Mouse (Mus musculus): ENCODE data around the gene Lcat. TPM values are rescaled to one million over a fixed set of nuclear protein-coding genes. Genes with fewer than 3 reads are reported as not detected.

Gene Lcat
- polyA plus RNA-seq, 1 experiment from 2014 or later, result 7.9 TPM

DNA sequence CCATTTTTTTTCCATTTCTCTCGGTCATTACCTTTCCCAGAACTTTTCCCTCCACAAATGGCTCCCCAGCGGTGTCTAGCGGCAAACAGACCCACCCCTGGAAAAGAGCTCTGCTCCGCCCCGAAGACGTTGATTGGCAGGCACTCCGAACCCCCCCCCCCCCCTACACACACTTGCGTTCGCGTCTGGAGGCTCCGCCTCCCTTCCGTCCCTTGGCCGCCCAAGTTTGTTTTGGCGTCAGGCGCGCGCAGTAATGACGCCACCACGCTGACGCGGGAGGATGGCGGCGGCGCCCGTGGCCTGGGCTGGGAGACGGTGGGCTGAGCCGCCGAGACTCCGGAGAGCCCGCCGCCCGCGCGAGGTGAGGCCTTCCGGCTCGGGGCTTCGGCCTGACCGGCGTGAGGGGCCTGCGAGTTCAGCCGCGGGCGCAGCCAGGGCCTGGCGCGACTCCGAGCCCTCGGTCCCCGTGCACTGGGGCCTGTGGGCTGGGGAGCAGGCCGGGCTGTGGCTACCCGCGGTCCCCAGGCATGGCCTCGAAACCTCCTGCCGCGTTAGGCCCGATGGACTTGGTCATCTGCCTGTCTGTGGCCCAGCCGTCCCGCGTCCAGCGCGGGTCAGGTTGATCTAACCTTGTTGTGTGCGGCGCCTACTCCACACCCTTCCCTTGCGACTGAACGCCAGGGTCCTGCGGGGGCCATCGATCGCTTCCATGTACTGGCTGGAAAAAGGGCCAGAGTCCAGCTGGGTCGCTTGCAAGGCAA is 42.8 kb downstream of the Lcat start, which contains the start of gene Pskh1:
Gene Pskh1, plus strand, starts transcription at position 262 of the 761 bp plus-strand sequence.
- no peaks in the 10 kb centered on the region for H3K36me3 ChIP-seq
- DNase-seq (ENCODE audit: low spot score), result peak; percentile 97
- H3K9me3 ChIP-seq, result no peaks in the 10 kb centered on the region
- H3K4me3 ChIP-seq, result peak within 1 kb of the TSS; percentile 91
- WGBS, result under 1% methylated on average over 68 of the region's 68 CpGs
- peak within 1 kb of the TSS; percentile 97 for H3K27ac ChIP-seq
- peaks cover 12% of the 10 kb centered on the region for H3K4me1 ChIP-seq
- H3K27me3 ChIP-seq (ENCODE audit: insufficient read depth, poor library complexity, severe bottlenecking), result no peaks in the 10 kb centered on the region

DNA sequence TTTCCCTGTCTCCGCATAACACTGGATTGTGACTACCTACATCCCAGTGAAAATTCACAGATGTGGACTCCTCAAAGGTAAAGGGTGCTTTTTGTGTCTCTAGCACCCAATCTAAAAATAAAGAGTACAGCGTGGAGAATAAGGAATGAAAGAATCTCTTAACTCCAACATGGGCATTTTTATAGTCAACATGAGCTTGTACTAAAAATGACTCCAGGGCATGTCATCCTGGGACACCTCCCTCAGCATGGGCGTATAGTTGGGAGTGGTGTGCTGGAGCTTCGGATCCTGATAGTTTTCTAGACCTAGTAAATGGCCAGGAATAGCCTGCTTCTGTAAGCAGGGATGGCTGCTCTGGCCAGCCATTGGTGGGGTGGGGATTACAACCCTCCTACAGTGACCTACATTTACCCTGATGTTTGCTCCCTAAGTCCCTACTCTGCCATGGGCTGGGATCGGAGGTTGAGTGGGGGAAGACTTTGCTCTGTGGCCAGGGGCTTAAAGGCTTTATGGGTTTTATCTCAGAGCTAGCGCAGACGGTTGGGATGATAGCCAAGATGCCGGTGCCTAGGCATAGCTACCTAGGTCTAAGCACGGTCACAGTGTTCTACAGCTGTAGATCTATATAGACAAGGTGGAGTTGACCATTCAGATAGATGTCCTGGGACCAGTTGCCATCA is 45.2 kb downstream of the Lcat start:
- 77% methylated on average over 9 of the region's 9 CpGs for WGBS
- no peak overlapping the region for H3K27ac ChIP-seq

DNA sequence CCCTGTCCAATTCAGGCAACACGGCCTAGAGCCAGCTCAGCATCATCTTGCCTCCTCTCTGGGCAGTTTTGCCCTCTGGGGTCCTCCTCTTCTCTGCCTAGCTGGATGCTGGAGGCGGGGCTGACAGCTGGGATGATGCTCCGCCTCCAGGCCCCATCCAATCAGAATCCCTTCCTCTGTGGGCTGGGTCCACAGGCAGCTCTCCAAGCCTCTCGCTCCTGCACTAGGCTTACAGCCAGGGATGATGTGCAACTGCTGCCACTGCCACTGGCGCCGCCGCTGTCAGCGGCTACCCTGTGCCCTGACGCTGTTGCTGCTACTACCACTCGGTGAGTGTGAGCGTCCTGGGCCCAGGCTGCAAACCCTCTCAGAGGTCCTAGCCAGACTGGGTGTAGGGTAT is 49.8 kb downstream of the Lcat start, which contains the start of gene Nrn1l:
Gene Nrn1l, plus strand, starts transcription at position 229 of the 400 bp plus-strand sequence.
- H3K9me3 ChIP-seq, result no peaks in the 10 kb centered on the region
- H3K36me3 ChIP-seq, result peaks cover 53% of the 10 kb centered on the region
- peaks cover 11% of the 10 kb centered on the region; the same call in 1 of the 2 replicates for H3K4me1 ChIP-seq
- H3K27ac ChIP-seq, result 0 out of 2 replicates have a peak within 1 kb of the TSS, but pooled peaks have one; percentile 17
- H3K27me3 ChIP-seq (ENCODE audit: insufficient read depth, poor library complexity, severe bottlenecking), result no peaks in the 10 kb centered on the region
- peak; percentile 84 for DNase-seq (ENCODE audit: low spot score)
- WGBS, result 8% methylated on average over 11 of the region's 11 CpGs
- peak within 1 kb of the TSS; percentile 20; the same call in 1 of the 2 replicates for H3K4me3 ChIP-seq

More for the DNA sequence above, 45.2 kb downstream of the Lcat start:
- Histone ChIP-seq H3K9me3 (no peaks in the 10 kb centered on the region), H3K36me3 (peaks cover 8% of the 10 kb centered on the region), H3K4me1 (peaks cover 20% of the 10 kb centered on the region), H3K27me3 (ENCODE audit: insufficient read depth, poor library complexity, severe bottlenecking) (no peaks in the 10 kb centered on the region), H3K4me3 (no peak overlapping the region)
- DNase-seq (ENCODE audit: low spot score), result no peak

DNA sequence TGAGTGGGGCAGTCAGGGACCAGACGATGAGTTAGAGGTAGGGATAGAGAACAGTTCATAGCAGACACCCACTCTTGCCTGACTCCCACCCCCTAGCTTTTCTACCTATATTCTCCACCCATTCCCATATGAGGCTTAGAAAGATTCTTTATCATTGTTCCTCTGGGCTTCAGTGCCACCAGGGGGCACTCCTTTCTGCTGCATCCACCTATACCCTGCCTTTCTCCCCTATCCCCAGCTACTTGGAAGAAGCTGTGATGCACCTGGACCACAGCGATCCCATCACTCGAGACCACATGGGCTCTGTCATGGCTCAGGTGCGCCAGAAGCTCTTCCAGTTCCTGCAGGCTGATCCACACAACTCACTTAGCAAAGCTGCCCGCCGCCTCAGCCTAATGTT is 50.8 kb downstream of the Lcat start:
- H3K27me3 ChIP-seq (ENCODE audit: insufficient read depth, poor library complexity, severe bottlenecking), result no peaks in the 10 kb centered on the region
- peaks cover 11% of the 10 kb centered on the region; the same call in 1 of the 2 replicates for H3K4me1 ChIP-seq
- 86% methylated on average over 6 of the region's 6 CpGs for WGBS
- no peaks in the 10 kb centered on the region for H3K9me3 ChIP-seq
- H3K36me3 ChIP-seq, result peaks cover 62% of the 10 kb centered on the region
- H3K27ac ChIP-seq, result no peak overlapping the region
- H3K4me3 ChIP-seq, result no peak overlapping the region
- DNase-seq (ENCODE audit: low spot score), result no peak

DNA sequence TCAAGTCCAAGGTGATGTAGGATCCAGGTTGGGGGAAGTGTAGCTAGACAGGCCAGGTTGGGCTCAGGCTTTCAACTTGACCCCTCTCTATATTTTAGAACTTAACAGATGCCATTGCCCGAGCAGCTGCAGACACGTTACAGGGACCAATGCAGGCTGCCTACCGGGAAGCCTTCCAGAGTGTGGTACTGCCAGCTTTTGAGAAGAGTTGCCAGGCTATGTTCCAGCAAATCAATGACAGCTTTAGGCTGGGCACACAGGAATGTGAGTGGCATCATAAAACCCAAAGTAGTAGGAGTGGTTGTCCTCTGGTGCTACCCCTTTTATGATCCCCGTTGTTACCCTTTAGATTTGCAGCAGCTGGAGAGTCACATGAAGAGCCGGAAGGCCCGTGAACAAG is 52.3 kb downstream of the Lcat start:
- H3K4me3 ChIP-seq, result no peak overlapping the region
- no peak for DNase-seq (ENCODE audit: low spot score)
- 93% methylated on average over 6 of the region's 6 CpGs for WGBS
- H3K27me3 ChIP-seq (ENCODE audit: insufficient read depth, poor library complexity, severe bottlenecking), result no peaks in the 10 kb centered on the region
- H3K4me1 ChIP-seq, result peaks cover 11% of the 10 kb centered on the region; the same call in 1 of the 2 replicates
- peaks cover 78% of the 10 kb centered on the region for H3K36me3 ChIP-seq
- no peak overlapping the region for H3K27ac ChIP-seq
- H3K9me3 ChIP-seq, result no peaks in the 10 kb centered on the region

DNA sequence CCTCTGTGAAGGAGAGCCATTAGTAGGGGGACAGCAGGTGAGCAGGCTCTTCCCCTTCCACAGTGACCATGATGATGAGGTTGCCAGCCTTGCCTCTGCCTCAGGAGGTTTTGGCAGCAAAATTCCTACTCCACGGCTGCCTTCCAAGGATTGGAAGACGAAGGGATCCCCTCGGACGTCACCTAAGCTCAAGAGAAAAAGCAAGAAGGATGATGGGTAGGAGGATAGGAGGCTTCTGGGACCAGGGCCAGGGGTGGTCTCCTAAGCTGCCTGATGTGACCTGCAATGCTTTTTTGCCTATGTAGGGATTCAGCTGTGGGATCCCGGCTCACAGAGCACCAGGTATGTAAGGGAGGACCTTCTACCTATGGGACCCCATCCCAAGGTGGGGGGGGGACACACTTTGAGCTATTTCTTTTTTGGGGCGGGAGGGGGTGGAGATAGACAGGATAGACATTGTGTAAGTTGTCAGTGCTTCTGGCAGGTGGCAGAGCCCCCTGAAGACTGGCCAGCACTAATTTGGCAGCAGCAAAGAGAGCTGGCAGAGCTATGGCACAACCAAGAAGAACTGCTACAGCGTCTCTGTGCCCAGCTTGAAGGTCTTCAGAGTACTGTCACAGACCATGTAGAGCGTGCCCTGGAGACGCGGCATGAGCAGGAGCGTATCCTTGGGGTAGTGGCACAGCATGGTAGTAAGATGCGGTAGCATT is 53.3 kb downstream of the Lcat start:
- no peak for DNase-seq (ENCODE audit: low spot score)
- peaks cover 11% of the 10 kb centered on the region; the same call in 1 of the 2 replicates for H3K4me1 ChIP-seq
- no peak overlapping the region for H3K27ac ChIP-seq
- peaks cover 85% of the 10 kb centered on the region for H3K36me3 ChIP-seq
- no peak overlapping the region for H3K4me3 ChIP-seq
- no peaks in the 10 kb centered on the region for H3K27me3 ChIP-seq (ENCODE audit: insufficient read depth, poor library complexity, severe bottlenecking)
- 91% methylated on average over 12 of the region's 12 CpGs for WGBS
- H3K9me3 ChIP-seq, result no peaks in the 10 kb centered on the region

Small RNA genes lying within 50 kb of the gene (microRNA-seq; reads per million reads assigned to microRNA genes)
- gene Mir7074, result not detected

Other genes starting within 250 kb of the Lcat start
- gene Acd, start 242.3 kb downstream of the Lcat start, polyA plus RNA-seq (2016; fragmentation: Nextera tagmentation; extraction: Ambion mirVana), result 46.6 and 52.9 TPM in 2 replicates
- gene Pard6a, start 242.2 kb downstream of the Lcat start, polyA plus RNA-seq (2016; fragmentation: Nextera tagmentation; extraction: Ambion mirVana), result 12.8 and 14.1 TPM in 2 replicates
- gene 4933405L10Rik, start 235.7 kb downstream of the Lcat start, polyA plus RNA-seq (2016; fragmentation: Nextera tagmentation; extraction: Ambion mirVana), result not detected in 2 replicates
- gene Enkd1, start 235.2 kb downstream of the Lcat start, polyA plus RNA-seq (2016; fragmentation: Nextera tagmentation; extraction: Ambion mirVana), result 18.7 and 28.8 TPM in 2 replicates
- 13.1 and 18.2 TPM in 2 replicates for gene Gfod2, start 184.7 kb downstream of the Lcat start, polyA plus RNA-seq (2016; fragmentation: Nextera tagmentation; extraction: Ambion mirVana)
- gene Ranbp10, start 116.0 kb downstream of the Lcat start, polyA plus RNA-seq (2016; fragmentation: Nextera tagmentation; extraction: Ambion mirVana), result 8.6 and 10.4 TPM in 2 replicates
- 0.06 TPM in 2 replicates for gene Tsnaxip1, start 115.7 kb downstream of the Lcat start, polyA plus RNA-seq (2016; fragmentation: Nextera tagmentation; extraction: Ambion mirVana)
- 46.5 and 55.2 TPM in 2 replicates for gene Cenpt, start 90.1 kb downstream of the Lcat start, polyA plus RNA-seq (2016; fragmentation: Nextera tagmentation; extraction: Ambion mirVana)
- gene Thap11, start 88.2 kb downstream of the Lcat start, polyA plus RNA-seq (2016; fragmentation: Nextera tagmentation; extraction: Ambion mirVana), result 61.6 and 74.0 TPM in 2 replicates
- 274 and 314 TPM in 2 replicates for gene Nutf2, start 82.8 kb downstream of the Lcat start, polyA plus RNA-seq (2016; fragmentation: Nextera tagmentation; extraction: Ambion mirVana)
- gene Edc4, start 62.5 kb downstream of the Lcat start, polyA plus RNA-seq (2016; fragmentation: Nextera tagmentation; extraction: Ambion mirVana), result 50.2 and 52.6 TPM in 2 replicates
- 0.43 and 0.46 TPM in 2 replicates for gene Nrn1l, start 49.8 kb downstream of the Lcat start, polyA plus RNA-seq (2016; fragmentation: Nextera tagmentation; extraction: Ambion mirVana)
- gene Pskh1, start 42.9 kb downstream of the Lcat start, polyA plus RNA-seq (2016; fragmentation: Nextera tagmentation; extraction: Ambion mirVana), result 30.3 and 30.4 TPM in 2 replicates
- 1.9 and 2.6 TPM in 2 replicates for gene Ctrl, start 9.5 kb downstream of the Lcat start, polyA plus RNA-seq (2016; fragmentation: Nextera tagmentation; extraction: Ambion mirVana)
- 70.7 and 75.4 TPM in 2 replicates for gene Psmb10, start 4.9 kb downstream of the Lcat start, polyA plus RNA-seq (2016; fragmentation: Nextera tagmentation; extraction: Ambion mirVana)
- gene Slc12a4, start 22.7 kb upstream of the Lcat start, polyA plus RNA-seq (2016; fragmentation: Nextera tagmentation; extraction: Ambion mirVana), result 45.1 and 56.1 TPM in 2 replicates
- gene Dpep3, start 36.0 kb upstream of the Lcat start, polyA plus RNA-seq (2016; fragmentation: Nextera tagmentation; extraction: Ambion mirVana), result not detected in 2 replicates
- 19.7 and 19.8 TPM in 2 replicates for gene Dus2, start 48.0 kb upstream of the Lcat start, polyA plus RNA-seq (2016; fragmentation: Nextera tagmentation; extraction: Ambion mirVana)
- gene Dpep2nb, start 62.6 kb upstream of the Lcat start, polyA plus RNA-seq (2016; fragmentation: Nextera tagmentation; extraction: Ambion mirVana), result 0.31 TPM in 1 of 2 replicates, not detected in the other
- 16.1 and 18.7 TPM in 2 replicates for gene Ddx28, start 68.5 kb upstream of the Lcat start, polyA plus RNA-seq (2016; fragmentation: Nextera tagmentation; extraction: Ambion mirVana)
- 4.9 and 6.5 TPM in 2 replicates for gene Nfatc3, start 115.5 kb upstream of the Lcat start, polyA plus RNA-seq (2016; fragmentation: Nextera tagmentation; extraction: Ambion mirVana)
- gene Esrp2, start 193.6 kb upstream of the Lcat start, polyA plus RNA-seq (2016; fragmentation: Nextera tagmentation; extraction: Ambion mirVana), result 2.4 and 5.4 TPM in 2 replicates
- 10.6 and 13.6 TPM in 2 replicates for gene Pla2g15, start 207.0 kb upstream of the Lcat start, polyA plus RNA-seq (2016; fragmentation: Nextera tagmentation; extraction: Ambion mirVana)
- 47.3 and 67.8 TPM in 2 replicates for gene Slc7a6, start 225.5 kb upstream of the Lcat start, polyA plus RNA-seq (2016; fragmentation: Nextera tagmentation; extraction: Ambion mirVana)